Mouse (Mus musculus) hindbrain, embryonic 15.5 days (tissue): Measurements from ENCODE around the gene Polr3c. TPM values are rescaled to one million over a fixed set of nuclear protein-coding genes. Genes with fewer than 3 reads are reported as not detected.
A peak's percentile ranks its signal among the peaks of the same experiment; 100 is the strongest.
"Not testable (repeated sequence)": the region's sequence is repeated elsewhere in the genome, so short reads cannot be mapped to it uniquely, and the experiment has no call there.

Source experiments
- ATAC-seq: fragments of 200-750 bp; cut with Nextera tagmentation; 2 replicates; pipeline ENCODE4 v1.8.0; 2017; ENCODE audit warnings: low read depth, moderate number of reproducible peaks, moderate TSS enrichment; ENCODE audit not compliant: low FRiP score
- H3K27ac ChIP-seq: fragments of 300-500 bp; sonication (generic); replicated peaks from 2 replicates; pipeline ENCODE4 v1.5.1; 2015; ENCODE audit warnings: mild to moderate bottlenecking, inconsistent platforms
- H3K27me3 ChIP-seq: fragments of 300-500 bp; sonication (generic); 2 replicates; pipeline ENCODE4 v1.6.1; 2015; ENCODE audit warnings: control low read depth, inconsistent platforms
- H3K36me3 ChIP-seq: fragments of 300-500 bp; sonication (generic); 2 replicates; pipeline ENCODE4 v1.6.1; 2015; ENCODE audit warnings: control low read depth, inconsistent platforms
- H3K4me1 ChIP-seq: fragments of 300-500 bp; sonication (generic); replicated peaks from 2 replicates; pipeline ENCODE4 v1.6.1; 2015; ENCODE audit warnings: control low read depth, inconsistent platforms
- H3K4me2 ChIP-seq: fragments of 300-500 bp; sonication (generic); 2 replicates; pipeline ENCODE4 v1.6.1; 2015; ENCODE audit warnings: moderate library complexity, mild to moderate bottlenecking, inconsistent platforms
- H3K4me3 ChIP-seq: fragments of 300-500 bp; sonication (generic); 2 replicates; pipeline ENCODE4 v1.5.1; 2015; ENCODE audit warnings: mild to moderate bottlenecking, inconsistent platforms
- H3K9ac ChIP-seq: fragments of 300-500 bp; sonication (generic); 2 replicates; pipeline ENCODE4 v1.6.1; 2015; ENCODE audit warnings: inconsistent platforms
- H3K9me3 ChIP-seq: fragments of 300-500 bp; sonication (generic); 2 replicates; pipeline ENCODE4 v1.6.1; 2016; ENCODE audit warnings: control low read depth, inconsistent platforms
- WGBS: fragments of 180-500 bp; shearing (Covaris S2); methylation state at CpG from one replicate; pipeline ENCODE4 v1.1.7; 2015; 5-methylcytosine and 5-hydroxymethylcytosine counted together
- polyA plus RNA-seq: library from polyadenylated mRNA; unstranded; fragments of >200 nt; fragmentation: Nextera tagmentation; extraction: Ambion mirVana; gene quantifications from 2 replicates; pipeline ENCODE4 v1.2.1, GENCODE M21; 2015

Polr3c gene
- polyA plus RNA-seq, 1 experiment from 2014 or later = 29.7 TPM

DNA sequence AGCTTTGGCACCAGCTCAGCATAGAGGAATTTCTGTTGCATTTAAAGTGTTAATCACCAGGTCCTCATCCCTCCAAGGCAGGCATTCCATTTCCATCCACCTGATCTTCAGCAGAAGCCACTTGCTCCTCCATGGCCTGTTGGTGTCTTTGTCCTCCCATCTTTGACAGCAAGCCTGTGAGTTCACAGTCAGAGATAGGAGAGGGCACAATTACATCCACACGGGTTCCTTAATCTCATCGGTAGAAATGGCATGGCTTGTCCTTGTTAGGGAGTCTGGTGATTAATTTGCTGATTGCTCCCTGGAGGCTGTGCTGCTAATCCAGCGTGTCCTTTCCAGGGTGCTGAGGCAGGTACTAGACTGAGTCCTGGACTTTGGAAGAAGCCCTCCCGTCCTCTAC is 53.9 kb downstream of the Polr3c start:
- no peak overlapping the region for H3K4me2 ChIP-seq
- no peak for ATAC-seq
- H3K9me3 ChIP-seq = no peaks in the 10 kb centered on the region
- no peak overlapping the region for H3K4me3 ChIP-seq
- peaks cover 5% of the 10 kb centered on the region for H3K4me1 ChIP-seq
- no peak overlapping the region for H3K9ac ChIP-seq
- no peaks in the 10 kb centered on the region for H3K36me3 ChIP-seq
- WGBS = 69% methylated on average over 4 of the region's 4 CpGs
- 0 out of 2 replicates have a peak, but pooled peaks cover 4% of the 10 kb centered on the region for H3K27me3 ChIP-seq
- H3K27ac ChIP-seq = no peak overlapping the region

DNA sequence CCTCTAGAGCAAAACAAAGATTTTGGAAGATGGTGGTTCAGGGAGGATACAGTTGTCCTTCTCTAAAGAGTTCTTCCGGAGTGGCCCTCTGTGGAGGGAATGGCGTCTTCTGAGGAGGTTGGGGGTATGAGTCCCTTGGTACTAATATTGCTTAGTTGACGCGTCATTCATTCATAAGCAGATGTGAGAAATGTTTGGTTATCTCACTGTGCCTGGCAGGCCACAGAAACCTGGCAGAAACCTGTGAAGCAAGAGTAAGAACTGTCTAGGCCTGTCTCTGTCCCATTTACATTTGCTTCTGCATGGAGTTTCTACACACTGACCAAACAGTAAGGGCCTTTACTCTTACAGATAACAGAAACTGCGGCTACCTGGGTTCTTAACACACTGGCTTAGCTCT is 55.9 kb downstream of the Polr3c start:
- Histone ChIP-seq H3K4me3 (no peak overlapping the region), H3K9me3 (no peaks in the 10 kb centered on the region), H3K4me2 (no peak overlapping the region), H3K4me1 (peaks cover 5% of the 10 kb centered on the region), H3K27ac (no peak overlapping the region), H3K9ac (no peak overlapping the region), H3K27me3 (0 out of 2 replicates have a peak, but pooled peaks cover 4% of the 10 kb centered on the region), H3K36me3 (no peaks in the 10 kb centered on the region)
- 96% methylated on average over 5 of the region's 5 CpGs for WGBS
- no peak for ATAC-seq

GRCm38 (mm10) chr3:96669727-96670468 is 57.5 kb downstream of the Polr3c start, which contains the start of gene Ankrd35:
Gene Ankrd35 (plus strand): TSS chr3:96670131.
- 5% methylated on average over 35 of the region's 35 CpGs for WGBS
- 0 out of 2 replicates have a peak, but pooled peaks cover 4% of the 10 kb centered on the region for H3K27me3 ChIP-seq
- H3K4me3 ChIP-seq = peak within 1 kb of the TSS; percentile 50
- H3K36me3 ChIP-seq = no peaks in the 10 kb centered on the region
- H3K4me2 ChIP-seq = peak within 1 kb of the TSS; percentile 94
- no peaks in the 10 kb centered on the region for H3K9me3 ChIP-seq
- ATAC-seq = peak; percentile 92
- H3K27ac ChIP-seq = no peak within 1 kb of the TSS
- peaks cover 5% of the 10 kb centered on the region for H3K4me1 ChIP-seq
- H3K9ac ChIP-seq = peak within 1 kb of the TSS; percentile 48

DNA sequence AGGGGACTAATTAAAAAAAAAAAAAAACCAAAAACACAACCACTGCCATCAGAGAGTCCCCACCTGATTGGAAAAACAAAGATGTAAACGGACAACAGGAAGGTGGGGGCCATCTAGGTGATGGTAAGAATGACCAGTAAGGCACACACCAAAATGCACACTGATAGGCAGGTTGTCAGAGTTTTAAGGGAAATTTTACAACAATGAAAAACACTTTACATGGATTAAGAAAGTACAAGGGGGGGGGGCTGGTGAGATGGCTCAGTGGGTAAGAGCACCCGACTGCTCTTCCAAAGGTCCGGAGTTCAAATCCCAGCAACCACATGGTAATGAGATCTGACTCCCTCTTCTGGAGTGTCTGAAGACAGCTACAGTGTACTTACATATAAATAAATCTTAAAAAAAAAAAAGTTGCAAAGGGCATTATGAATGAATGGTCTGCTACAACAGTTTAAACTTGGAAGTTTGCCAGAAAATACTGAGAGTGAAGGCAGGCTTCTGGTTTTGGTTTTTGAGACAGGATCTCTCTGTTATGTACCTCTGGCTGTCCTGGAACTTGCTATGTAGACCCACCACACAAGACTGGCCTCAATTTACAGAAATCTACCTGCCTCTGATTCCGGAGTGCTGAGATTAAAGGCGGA is 58.9 kb downstream of the Polr3c start:
- ATAC-seq = no peak
- Histone ChIP-seq H3K9me3 (no peaks in the 10 kb centered on the region), H3K4me2 (no peak overlapping the region), H3K4me3 (no peak overlapping the region), H3K36me3 (no peaks in the 10 kb centered on the region), H3K9ac (no peak overlapping the region), H3K4me1 (peaks cover 13% of the 10 kb centered on the region), H3K27me3 (0 out of 2 replicates have a peak, but pooled peaks cover 4% of the 10 kb centered on the region), H3K27ac (no peak overlapping the region)
- WGBS = 97% methylated on average over 5 of the region's 5 CpGs

DNA sequence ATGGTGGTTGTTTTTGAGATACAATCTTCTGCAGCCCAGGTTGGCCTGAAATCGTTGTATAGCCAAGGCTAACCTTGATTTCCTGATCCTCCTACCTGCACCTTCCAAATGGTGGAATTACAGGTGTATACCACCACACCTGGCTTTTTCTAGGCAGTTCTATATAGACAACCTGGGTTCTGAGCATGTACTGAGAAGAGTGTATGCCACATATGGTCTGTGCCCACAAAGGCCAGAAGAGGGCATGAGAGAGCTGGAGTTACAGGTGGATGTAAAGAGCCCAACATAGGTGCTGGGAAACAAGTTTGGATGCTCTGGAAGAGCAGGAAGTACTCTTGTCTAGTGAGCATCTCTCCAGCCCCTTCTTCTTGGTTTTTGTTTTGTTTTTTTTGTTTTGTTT is 60.1 kb downstream of the Polr3c start:
- H3K9ac ChIP-seq = no peak overlapping the region
- peaks cover 24% of the 10 kb centered on the region for H3K4me1 ChIP-seq
- H3K9me3 ChIP-seq = no peaks in the 10 kb centered on the region
- no peak overlapping the region for H3K27ac ChIP-seq
- no peaks in the 10 kb centered on the region for H3K36me3 ChIP-seq
- no peak for ATAC-seq
- no peak overlapping the region for H3K4me3 ChIP-seq
- 0 out of 2 replicates have a peak, but pooled peaks cover 4% of the 10 kb centered on the region for H3K27me3 ChIP-seq
- WGBS = 40% methylated on average over 1 of the region's 1 CpGs
- H3K4me2 ChIP-seq = no peak overlapping the region

- WGBS = 93% methylated on average over 5 of the region's 5 CpGs
- no peak overlapping the region for H3K4me2 ChIP-seq
- H3K36me3 ChIP-seq = no peaks in the 10 kb centered on the region
- H3K9ac ChIP-seq = no peak overlapping the region
- ATAC-seq = no peak
- 0 out of 2 replicates have a peak, but pooled peaks cover 4% of the 10 kb centered on the region for H3K27me3 ChIP-seq
- no peaks in the 10 kb centered on the region for H3K9me3 ChIP-seq
- no peak overlapping the region for H3K4me3 ChIP-seq
- H3K27ac ChIP-seq = no peak overlapping the region
- H3K4me1 ChIP-seq = peaks cover 24% of the 10 kb centered on the region
Observed at GRCm38 (mm10) chr3:96666916-96667315, 60.5 kb downstream of the Polr3c start.

- H3K9me3 ChIP-seq, H3K36me3 ChIP-seq, H3K4me3 ChIP-seq, H3K27ac ChIP-seq, H3K9ac ChIP-seq, H3K27me3 ChIP-seq, ATAC-seq, H3K4me2 ChIP-seq: not testable (repeated sequence)
- H3K4me1 ChIP-seq = peaks cover 24% of the 10 kb centered on the region
- 88% methylated on average over 7 of the region's 7 CpGs for WGBS
Observed at GRCm38 (mm10) chr3:96665732-96666363, 61.6 kb downstream of the Polr3c start.

- H3K4me3 ChIP-seq = peak overlapping the region; percentile 34
- ATAC-seq = peak; percentile 88
- H3K4me1 ChIP-seq = peaks cover 18% of the 10 kb centered on the region
- 5% methylated on average over 15 of the region's 18 CpGs for WGBS
- peak overlapping the region; percentile 67 for H3K4me2 ChIP-seq
- H3K27ac ChIP-seq = peak overlapping the region; percentile 64
- no peaks in the 10 kb centered on the region for H3K36me3 ChIP-seq
- no peaks in the 10 kb centered on the region for H3K9me3 ChIP-seq
- H3K27me3 ChIP-seq = no peaks in the 10 kb centered on the region
- H3K9ac ChIP-seq = peak overlapping the region; percentile 35
Observed at GRCm38 (mm10) chr3:96663432-96664239, 63.8 kb downstream of the Polr3c start.

GRCm38 (mm10) chr3:96662731-96663316 is 64.6 kb downstream of the Polr3c start:
- Histone ChIP-seq H3K27me3 (no peaks in the 10 kb centered on the region), H3K36me3 (no peaks in the 10 kb centered on the region), H3K4me2 (peak overlapping the region; percentile 67), H3K9ac (no peak overlapping the region; the same call in 1 of the 2 replicates), H3K4me1 (peaks cover 18% of the 10 kb centered on the region), H3K9me3 (no peaks in the 10 kb centered on the region), H3K27ac (peak overlapping the region; percentile 64), H3K4me3 (peak overlapping the region; percentile 34)
- 47% methylated on average over 8 of the region's 8 CpGs for WGBS
- ATAC-seq = 0 out of 2 replicates have a peak, but pooled peaks have one; percentile 4
